Mouse (Mus musculus) cerebellum, postnatal 10 days (tissue): ENCODE data around the gene Fam71a.

ENCODE experiments used
- DNase-seq, 2 experiments: peaks; one replicate each; pipeline ENCODE4 v3.0.0; 2021; ENCODE audit warnings: mixed read lengths in 2 of 2

Fam71a gene

DNA sequence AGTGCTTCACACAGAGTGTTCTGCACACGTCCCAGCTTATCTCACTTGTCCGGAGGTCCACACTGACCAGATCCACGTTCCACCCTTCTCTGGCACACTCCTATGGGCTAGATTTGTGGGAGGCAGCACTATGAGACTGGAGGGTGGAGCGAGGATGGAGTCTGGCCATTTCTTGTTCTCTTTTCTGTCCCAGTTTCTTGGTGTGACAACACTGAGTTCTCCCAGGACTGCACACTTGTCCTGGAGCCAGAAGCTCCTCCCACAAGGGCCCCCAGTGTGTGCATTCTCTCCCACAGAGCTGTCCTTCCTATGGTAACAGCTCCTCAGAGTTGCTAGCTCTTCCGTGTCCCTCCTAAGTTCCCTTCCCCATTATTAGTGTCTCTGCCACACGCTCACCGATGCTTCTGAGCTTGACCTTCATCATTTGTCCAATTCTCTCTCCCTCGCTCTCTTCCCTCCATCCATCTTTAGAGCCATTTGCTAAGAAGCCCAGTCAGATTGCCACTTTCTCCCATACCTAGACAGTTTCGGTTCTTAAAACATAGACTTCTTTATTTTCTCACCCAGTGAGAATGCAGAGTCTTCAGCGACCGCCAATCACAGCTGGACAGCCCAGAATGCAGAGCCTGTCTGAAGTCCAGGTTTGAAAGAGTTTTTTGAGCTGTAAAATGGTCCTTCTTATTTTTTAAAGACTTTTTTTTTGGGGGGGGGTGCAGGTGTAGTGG, 48.9 kb downstream of the Fam71a start:
- DNase-seq, result peak in 1 of 2 experiments; percentile 12

DNA sequence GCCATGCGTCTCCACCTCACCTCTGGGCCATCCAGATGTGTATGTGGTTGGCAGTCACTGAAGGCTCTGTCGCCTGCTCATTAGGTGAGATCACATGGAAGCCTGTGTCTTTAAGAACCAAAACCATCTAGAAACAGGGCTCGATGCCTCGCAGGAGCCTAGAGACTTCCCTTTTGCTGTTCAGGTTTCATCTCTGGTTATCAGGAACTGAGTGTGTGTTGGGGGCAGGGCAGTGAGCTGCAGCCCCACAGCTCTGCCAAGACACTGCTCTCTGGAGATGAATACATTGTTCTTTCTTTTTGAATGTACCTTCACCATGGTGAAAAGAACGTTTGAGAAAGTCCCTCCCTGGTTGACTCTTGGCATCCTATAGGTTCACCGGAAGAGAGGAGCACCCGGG, 49.7 kb downstream of the Fam71a start:
- no peak for DNase-seq
